Mouse (Mus musculus): Measurements from ENCODE around the gene Olfr465-ps1.

DNA sequence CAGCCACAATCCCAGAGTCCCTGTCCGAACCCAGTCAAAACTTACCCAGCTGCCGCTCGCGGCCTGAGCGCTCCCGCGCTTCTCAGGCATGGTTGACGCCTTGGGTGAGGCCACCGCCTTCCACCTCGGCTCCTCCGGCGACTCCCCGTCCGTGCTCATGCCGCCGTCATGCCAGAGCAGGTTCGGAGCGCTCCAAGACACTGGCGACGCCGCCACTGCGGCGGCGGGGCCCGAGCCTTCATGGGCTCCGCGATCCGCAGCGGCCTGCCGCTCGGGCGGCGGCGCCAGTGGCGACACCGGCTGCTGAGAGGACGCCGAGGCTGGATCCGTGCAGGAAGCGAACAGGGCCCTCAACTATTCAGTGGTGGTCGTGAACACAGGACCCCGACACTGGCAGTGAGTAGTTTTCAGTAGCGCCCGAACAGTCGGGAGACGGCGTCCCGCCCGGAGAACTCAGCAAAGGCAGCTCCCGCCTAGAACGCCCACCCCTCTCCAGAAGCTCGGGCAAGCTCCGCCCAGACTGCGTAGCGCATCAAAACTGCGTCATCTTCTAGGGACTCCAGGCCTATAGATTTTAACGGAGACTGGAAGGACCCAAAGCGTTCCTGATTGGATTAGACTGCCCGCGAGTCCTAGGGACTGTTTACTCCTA, 25.3 kb upstream of the Olfr465-ps1 start, which contains the start of gene Mfsd14b:
- TF ChIP-seq CTCF (IDR thresholded peaks at IDR 0.05; ENCODE audit: extremely low read depth, insufficient read depth, low read length): no peak
- peak; percentile 80 for TF ChIP-seq POLR2A (IDR thresholded peaks at IDR 0.05; ENCODE audit: extremely low read depth, insufficient read depth, low read length)

Data from cortical plate, adult 2 months (tissue).